Comparison of ENCODE assay signal across 24 mouse cellular contexts in the genomic region with DNA sequence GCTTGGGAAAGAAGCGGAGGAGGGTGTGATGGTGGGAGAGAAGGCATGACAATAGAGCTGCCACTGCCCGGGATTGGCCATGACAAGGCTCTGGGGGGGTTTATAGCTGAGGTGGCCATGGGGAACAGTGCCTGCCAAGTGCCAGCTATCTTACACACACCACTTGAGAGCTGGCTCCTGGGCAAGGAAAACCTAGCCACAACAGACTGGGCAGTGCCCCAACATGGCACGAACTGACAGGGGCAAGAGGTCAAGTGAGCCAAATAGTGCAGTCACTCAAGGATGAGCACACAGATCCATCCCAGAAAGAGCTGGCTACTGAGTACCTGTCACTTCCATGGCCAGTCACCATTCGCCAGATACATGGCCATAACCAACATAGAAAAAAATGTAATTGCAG.
A peak's percentile ranks its signal among the peaks of the same experiment; 100 is the strongest.
DNase-seq lines count a peak whose midpoint lies in the region; ATAC-seq lines count a peak whose summit lies in the region.
"Had no signal": no experiment of that assay in that cellular context is flagged by ENCODE, and none has a peak within 500 bp of the region (broad histone marks: within the 10 kb centered on the region; RNA-seq: fewer than 3 reads in every experiment).

No protein-coding gene starts in this region.

- peak; percentile 7 for DNase-seq in adrenal gland, postnatal 25 days
- DNase-seq in adrenal gland, adult 2 months = no peak
- peak; percentile 96 for DNase-seq in heart, adult 11 months
- DNase-seq in heart, embryonic 10.5 days (ENCODE audit: low spot score) = no peak
- peak; percentile 2 for DNase-seq in 3134 (ENCODE audit: extremely low read depth, insufficient read length, low spot score)
- peak; percentile 49 to 55 for DNase-seq in heart, postnatal 10 days
- no peak for DNase-seq in embryonic facial prominence, embryonic 10.5 days (ENCODE audit: low spot score)
- DNase-seq: layer of hippocampus, adult 9-11 months; lung, embryonic 14.5 days; right cerebral cortex, adult 18-20 months; right cerebral cortex, postnatal 4 days; thymus, postnatal 14 days had no signal

- H3K27me3 ChIP-seq in heart, embryonic 10.5 days (ENCODE audit: insufficient read depth, poor library complexity, severe bottlenecking) = no peaks in the 10 kb centered on the region
- no peaks in the 10 kb centered on the region for H3K27me3 ChIP-seq in embryonic facial prominence, embryonic 10.5 days (replicated peaks; ENCODE audit: low read depth, poor library complexity, severe bottlenecking)
- no peaks in the 10 kb centered on the region for H3K27me3 ChIP-seq in intestine, embryonic 16.5 days (replicated peaks; ENCODE audit: control insufficient read depth, insufficient read depth, low read length)
- H3K27me3 ChIP-seq: CH12.LX; embryonic facial prominence, embryonic 12.5 days; heart, embryonic 13.5 days; intestine, embryonic 15.5 days; limb, embryonic 15.5 days; midbrain, embryonic 12.5 days; neural tube, embryonic 15.5 days had no signal

- H3K9me3 ChIP-seq in heart, embryonic 10.5 days = no peaks in the 10 kb centered on the region
- no peaks in the 10 kb centered on the region for H3K9me3 ChIP-seq in embryonic facial prominence, embryonic 10.5 days
- no peaks in the 10 kb centered on the region for H3K9me3 ChIP-seq in intestine, embryonic 16.5 days (ENCODE audit: control insufficient read depth, low read length)
- H3K9me3 ChIP-seq: embryonic facial prominence, embryonic 12.5 days; G1E; heart, embryonic 13.5 days; hindbrain, embryonic 10.5 days; intestine, embryonic 15.5 days; limb, embryonic 15.5 days; midbrain, embryonic 12.5 days; neural tube, embryonic 15.5 days had no signal

- H3K36me3 ChIP-seq in heart, embryonic 10.5 days = no peaks in the 10 kb centered on the region
- H3K36me3 ChIP-seq in embryonic facial prominence, embryonic 10.5 days (replicated peaks) = no peaks in the 10 kb centered on the region
- H3K36me3 ChIP-seq in intestine, embryonic 16.5 days (ENCODE audit: control insufficient read depth, insufficient read depth, low read length) = no peaks in the 10 kb centered on the region
- H3K36me3 ChIP-seq: embryonic facial prominence, embryonic 12.5 days; G1E; heart, embryonic 13.5 days; hindbrain, embryonic 10.5 days; intestine, embryonic 15.5 days; limb, embryonic 15.5 days; midbrain, embryonic 12.5 days; neural tube, embryonic 15.5 days had no signal

- no peak for ATAC-seq in intestine, embryonic 16.5 days
- ATAC-seq: hindbrain, embryonic 16.5 days; intestine, embryonic 15.5 days had no signal

- no peak overlapping the region for H3K27ac ChIP-seq in heart, embryonic 10.5 days
- no peak overlapping the region for H3K27ac ChIP-seq in embryonic facial prominence, embryonic 10.5 days (replicated peaks)
- no peak overlapping the region for H3K27ac ChIP-seq in intestine, embryonic 16.5 days (ENCODE audit: low read length)
- H3K27ac ChIP-seq: embryonic facial prominence, embryonic 12.5 days; heart, embryonic 13.5 days; hindbrain, embryonic 10.5 days; intestine, embryonic 15.5 days; limb, embryonic 15.5 days; liver, embryonic 14.5 days; midbrain, embryonic 12.5 days; neural tube, embryonic 15.5 days had no signal

- no peak overlapping the region for H3K9ac ChIP-seq in intestine, embryonic 16.5 days (ENCODE audit: low read depth, low read length)
- H3K9ac ChIP-seq: embryonic facial prominence, embryonic 12.5 days; heart, embryonic 13.5 days; intestine, embryonic 15.5 days; limb, embryonic 15.5 days; liver, embryonic 14.5 days; lung, embryonic 14.5 days; midbrain, embryonic 12.5 days; neural tube, embryonic 15.5 days had no signal

- H3K4me3 ChIP-seq in heart, embryonic 10.5 days = no peak overlapping the region
- H3K4me3 ChIP-seq in embryonic facial prominence, embryonic 10.5 days = no peak overlapping the region
- no peak overlapping the region for H3K4me3 ChIP-seq in intestine, embryonic 16.5 days (ENCODE audit: low read length)
- H3K4me3 ChIP-seq: embryonic facial prominence, embryonic 12.5 days; heart, embryonic 13.5 days; hindbrain, embryonic 10.5 days; intestine, embryonic 15.5 days; limb, embryonic 15.5 days; midbrain, embryonic 12.5 days; neural tube, embryonic 15.5 days had no signal

- no peak overlapping the region for H3K4me2 ChIP-seq in intestine, embryonic 16.5 days (ENCODE audit: low read depth, low read length)
- H3K4me2 ChIP-seq: embryonic facial prominence, embryonic 12.5 days; heart, embryonic 13.5 days; intestine, embryonic 15.5 days; limb, embryonic 15.5 days; lung, embryonic 14.5 days; midbrain, embryonic 12.5 days; neural tube, embryonic 15.5 days had no signal

- intact Hi-C loops in heart, postnatal 10 days (cut with DNase I) = no loop called here

- 80% methylated on average over 4 of the region's 4 CpGs for WGBS in heart, embryonic 10.5 days
- WGBS in embryonic facial prominence, embryonic 10.5 days = 91% methylated on average over 4 of the region's 4 CpGs
- WGBS in intestine, embryonic 16.5 days = 94% methylated on average over 4 of the region's 4 CpGs

- H3K4me1 ChIP-seq in heart, embryonic 10.5 days = no peaks in the 10 kb centered on the region
- H3K4me1 ChIP-seq in embryonic facial prominence, embryonic 10.5 days = no peaks in the 10 kb centered on the region
- no peaks in the 10 kb centered on the region for H3K4me1 ChIP-seq in intestine, embryonic 16.5 days (ENCODE audit: control insufficient read depth, insufficient read depth, low read length)
- H3K4me1 ChIP-seq: embryonic facial prominence, embryonic 12.5 days; heart, embryonic 13.5 days; hindbrain, embryonic 10.5 days; intestine, embryonic 15.5 days; limb, embryonic 15.5 days; neural tube, embryonic 15.5 days had no signal

Comparison
In these comparisons a context has a peak if more than half of its experiments do, and no peak if none do; other contexts are left out.
1. DNase-seq: peak in adrenal gland, postnatal 25 days (single experiment), heart, adult 11 months (single experiment), 3134 (single experiment) and heart, postnatal 10 days (2 of 2); none in adrenal gland, adult 2 months (single experiment), heart, embryonic 10.5 days (single experiment) and embryonic facial prominence, embryonic 10.5 days (single experiment).